32 mouse cellular contexts compared by ENCODE assay signal in the genomic region with DNA sequence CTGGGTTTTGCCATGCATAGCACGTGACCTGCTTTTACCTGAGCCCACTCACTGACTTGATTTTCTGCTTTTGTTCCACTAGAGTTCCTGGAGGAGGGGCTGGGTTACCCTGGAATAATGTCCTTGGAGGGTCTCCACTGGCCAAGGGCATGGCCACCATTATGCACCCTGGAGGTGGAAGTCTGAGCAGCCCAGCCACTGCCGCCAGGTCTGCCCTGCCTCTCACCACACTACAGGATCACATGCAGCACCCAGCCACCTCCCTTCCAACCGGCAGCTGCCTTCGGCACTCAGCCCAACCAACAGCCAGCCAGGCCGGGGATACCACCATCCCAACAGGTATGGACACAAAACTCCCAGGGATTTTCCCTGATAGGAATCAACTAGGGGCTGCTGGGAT.
"Had no signal": no experiment of that assay in that cellular context is flagged by ENCODE, and none has a peak within 500 bp of the region (broad histone marks: within the 10 kb centered on the region; RNA-seq: fewer than 3 reads in every experiment).

No protein-coding gene starts in this region.

- H3K27ac ChIP-seq: heart, embryonic 13.5 days; heart, embryonic 15.5 days; hindbrain, embryonic 10.5 days; hindbrain, embryonic 12.5 days; hindbrain, embryonic 13.5 days; hindbrain, embryonic 14.5 days; hindbrain, embryonic 15.5 days; hindbrain, postnatal 0 days; intestine, embryonic 15.5 days; kidney, embryonic 15.5 days; kidney, postnatal 0 days; layer of hippocampus, adult 2 months; left cerebral cortex, adult 2 months had no signal

- H3K9me3 ChIP-seq: heart, embryonic 13.5 days; heart, embryonic 15.5 days; hindbrain, embryonic 10.5 days; hindbrain, embryonic 12.5 days; hindbrain, embryonic 13.5 days; hindbrain, embryonic 15.5 days; intestine, embryonic 15.5 days; kidney, embryonic 15.5 days had no signal

- DNase-seq: heart, postnatal 10 days; heart, postnatal 36 days; heart, postnatal 4 days; kidney, adult 11 months; kidney, adult 18-20 months; kidney, adult 2 months; kidney, adult 8-10 months; kidney, adult 9 months; kidney, postnatal 10 days; kidney, postnatal 14 days; kidney, postnatal 25 days; kidney, postnatal 36 days; kidney, postnatal 4 days; layer of hippocampus, adult 9-11 months; layer of hippocampus, postnatal 36 days had no signal

- H3K9ac ChIP-seq: heart, embryonic 13.5 days; heart, embryonic 15.5 days; hindbrain, embryonic 12.5 days; hindbrain, embryonic 13.5 days; hindbrain, embryonic 14.5 days; hindbrain, embryonic 15.5 days; intestine, embryonic 15.5 days; kidney, embryonic 15.5 days had no signal

- H3K36me3 ChIP-seq: heart, embryonic 13.5 days; heart, embryonic 15.5 days; hindbrain, embryonic 10.5 days; hindbrain, embryonic 12.5 days; hindbrain, embryonic 13.5 days; hindbrain, embryonic 15.5 days; intestine, embryonic 15.5 days; kidney, embryonic 15.5 days had no signal

- ATAC-seq: hindbrain, embryonic 16.5 days; hindbrain, postnatal 0 days; inflammation-experienced regulatory T-cells, adult 6 months; intestine, embryonic 15.5 days; intestine, embryonic 16.5 days; intestine, postnatal 0 days had no signal

- H3K27me3 ChIP-seq: hindbrain, embryonic 15.5 days; intestine, embryonic 15.5 days; kidney, embryonic 15.5 days had no signal

- H3K4me2 ChIP-seq: heart, embryonic 13.5 days; heart, embryonic 15.5 days; hindbrain, embryonic 12.5 days; hindbrain, embryonic 13.5 days; hindbrain, embryonic 14.5 days; hindbrain, embryonic 15.5 days; intestine, embryonic 15.5 days; kidney, embryonic 15.5 days had no signal

- H3K4me3 ChIP-seq: heart, embryonic 13.5 days; heart, embryonic 15.5 days; hindbrain, embryonic 10.5 days; hindbrain, embryonic 12.5 days; hindbrain, embryonic 13.5 days; hindbrain, embryonic 15.5 days; intestine, embryonic 15.5 days; kidney, embryonic 15.5 days; layer of hippocampus, adult 2 months; left cerebral cortex, adult 2 months had no signal

- H3K4me1 ChIP-seq: intestine, embryonic 15.5 days had no signal
